Mouse (Mus musculus): ENCODE data around the gene Inf2. TPM values are rescaled to one million over a fixed set of nuclear protein-coding genes. Genes with fewer than 3 reads are reported as not detected.

The Inf2 gene
- total and polyA plus RNA-seq, 3 experiments = 26.1 to 122 (median 55.7) TPM

- Histone ChIP-seq H3K9me3 (replicated peaks; ENCODE audit: insufficient read depth, low read length) (no peaks in the 10 kb centered on the region), H3K36me3 (ENCODE audit: control insufficient read depth in 1 of 2, insufficient read depth in 2 of 2, low read length in 2 of 2) (no peaks in the 10 kb centered on the region), H3K4me3 (ENCODE audit: control insufficient read depth in 1 of 2, insufficient read depth in 1 of 2, low read depth in 2 of 2, low read length in 2 of 2) (no peak overlapping the region), H3K79me2 (ENCODE audit: control insufficient read depth, insufficient read depth, low read length, poor library complexity) (no peaks in the 10 kb centered on the region), H3K27ac (ENCODE audit: control insufficient read depth, low read depth, low read length) (no peak overlapping the region), H3K27me3 (ENCODE audit: control insufficient read depth in 1 of 2, insufficient read depth in 2 of 2, low read length in 2 of 2) (no peaks in the 10 kb centered on the region), H3K9ac (ENCODE audit: control insufficient read depth, low read depth, low read length, poor library complexity, severe bottlenecking) (no peak overlapping the region), H3K4me1 (ENCODE audit: control insufficient read depth in 1 of 2, insufficient read depth in 2 of 2, low read length in 2 of 2) (no peaks in the 10 kb centered on the region)
- no peak for DNase-seq (ENCODE audit: low read depth, low spot score)
- TF ChIP-seq ZNF384 (IDR thresholded peaks at IDR 0.05; ENCODE audit: low read depth, low read length) (peak; percentile 51), NRF1 (IDR thresholded peaks at IDR 0.05; ENCODE audit: insufficient read depth, low read depth, low read length, poor library complexity, severe bottlenecking) (no peak)
Measured at GRCm38 (mm10) chr12:112539466-112539965, 49.1 kb upstream of the Inf2 start.

GRCm38 (mm10) chr12:112540321-112540720 is 48.3 kb upstream of the Inf2 start:
- H3K27me3 ChIP-seq (ENCODE audit: control insufficient read depth in 1 of 2, insufficient read depth in 2 of 2, low read length in 2 of 2) = no peaks in the 10 kb centered on the region
- H3K9me3 ChIP-seq (replicated peaks; ENCODE audit: insufficient read depth, low read length) = no peaks in the 10 kb centered on the region
- H3K9ac ChIP-seq (ENCODE audit: control insufficient read depth, low read depth, low read length, poor library complexity, severe bottlenecking) = no peak overlapping the region
- no peaks in the 10 kb centered on the region for H3K79me2 ChIP-seq (ENCODE audit: control insufficient read depth, insufficient read depth, low read length, poor library complexity)
- H3K4me3 ChIP-seq (ENCODE audit: control insufficient read depth in 1 of 2, insufficient read depth in 1 of 2, low read depth in 2 of 2, low read length in 2 of 2) = no peak overlapping the region
- no peak for TF ChIP-seq POLR2A (IDR thresholded peaks at IDR 0.05; ENCODE audit: control insufficient read depth in 1 of 2, insufficient read depth in 1 of 2, low read depth in 1 of 2, low read length in 2 of 2, poor library complexity in 1 of 2)
- TF ChIP-seq MAFK (IDR thresholded peaks at IDR 0.05; ENCODE audit: borderline replicate concordance, low read depth, low read length) = no peak
- TF ChIP-seq MYB (IDR thresholded peaks at IDR 0.05; ENCODE audit: low read depth, low read length) = no peak
- TF ChIP-seq NRF1 (IDR thresholded peaks at IDR 0.05; ENCODE audit: insufficient read depth, low read depth, low read length, poor library complexity, severe bottlenecking) = no peak
- no peak for TF ChIP-seq ZC3H11A (IDR thresholded peaks at IDR 0.05; ENCODE audit: low read depth, low read length)
- no peak for TF ChIP-seq EP300 (IDR thresholded peaks at IDR 0.05; ENCODE audit: low read depth in 1 of 2, low read length in 2 of 2)
- no peak for TF ChIP-seq ZMIZ1 (IDR thresholded peaks at IDR 0.05; ENCODE audit: low read depth, low read length)
- TF ChIP-seq TCF12 (IDR thresholded peaks at IDR 0.05; ENCODE audit: low read depth, low read length) = no peak
- no peak for TF ChIP-seq ELF1 (IDR thresholded peaks at IDR 0.05; ENCODE audit: low read depth, low read length)
- TF ChIP-seq MEF2A (IDR thresholded peaks at IDR 0.05; ENCODE audit: extremely low read depth, insufficient replicate concordance, low read depth, low read length, poor library complexity, severe bottlenecking) = no peak
- no peak for TF ChIP-seq NELFE (IDR thresholded peaks at IDR 0.05; ENCODE audit: low read depth, low read length)
- no peak for TF ChIP-seq SIN3A (IDR thresholded peaks at IDR 0.05; ENCODE audit: low read length)
- TF ChIP-seq RCOR1 (IDR thresholded peaks at IDR 0.05; ENCODE audit: low read depth, low read length) = no peak
- no peak for TF ChIP-seq GATA1 (IDR thresholded peaks at IDR 0.05; ENCODE audit: low read depth, low read length)
- TF ChIP-seq CHD1 (IDR thresholded peaks at IDR 0.05; ENCODE audit: low read depth, low read length) = no peak
- TF ChIP-seq CHD2 (IDR thresholded peaks at IDR 0.05; ENCODE audit: low read length) = no peak
- no peak for TF ChIP-seq ZNF384 (IDR thresholded peaks at IDR 0.05; ENCODE audit: low read depth, low read length)
- no peak for TF ChIP-seq UBTF (IDR thresholded peaks at IDR 0.05; ENCODE audit: borderline replicate concordance, insufficient read depth, low read depth, low read length)
- no peak for TF ChIP-seq RAD21 (IDR thresholded peaks at IDR 0.05; ENCODE audit: low read depth, low read length)
- no peak for TF ChIP-seq E2F4 (IDR thresholded peaks at IDR 0.05; ENCODE audit: borderline replicate concordance, low read depth, low read length)
- no peak for DNase-seq (ENCODE audit: low read depth, low spot score)
- no peaks in the 10 kb centered on the region for H3K4me1 ChIP-seq (ENCODE audit: control insufficient read depth in 1 of 2, insufficient read depth in 2 of 2, low read length in 2 of 2)
- no peak overlapping the region for H3K27ac ChIP-seq (ENCODE audit: control insufficient read depth, low read depth, low read length)
- H3K36me3 ChIP-seq (ENCODE audit: control insufficient read depth in 1 of 2, insufficient read depth in 2 of 2, low read length in 2 of 2) = no peaks in the 10 kb centered on the region

Data from MEL (cell line).